Mouse (Mus musculus) retina, embryonic 14.5 days (tissue): Measurements from ENCODE around the gene Pan2.
"Not testable (repeated sequence)": the region's sequence is repeated elsewhere in the genome, so short reads cannot be mapped to it uniquely, and the experiment has no call there.

Experiments used
- DNase-seq: peaks from one replicate; pipeline ENCODE4 v3.0.0-alpha.2; 2015; ENCODE audit warnings: low spot score

The Pan2 gene

DNA sequence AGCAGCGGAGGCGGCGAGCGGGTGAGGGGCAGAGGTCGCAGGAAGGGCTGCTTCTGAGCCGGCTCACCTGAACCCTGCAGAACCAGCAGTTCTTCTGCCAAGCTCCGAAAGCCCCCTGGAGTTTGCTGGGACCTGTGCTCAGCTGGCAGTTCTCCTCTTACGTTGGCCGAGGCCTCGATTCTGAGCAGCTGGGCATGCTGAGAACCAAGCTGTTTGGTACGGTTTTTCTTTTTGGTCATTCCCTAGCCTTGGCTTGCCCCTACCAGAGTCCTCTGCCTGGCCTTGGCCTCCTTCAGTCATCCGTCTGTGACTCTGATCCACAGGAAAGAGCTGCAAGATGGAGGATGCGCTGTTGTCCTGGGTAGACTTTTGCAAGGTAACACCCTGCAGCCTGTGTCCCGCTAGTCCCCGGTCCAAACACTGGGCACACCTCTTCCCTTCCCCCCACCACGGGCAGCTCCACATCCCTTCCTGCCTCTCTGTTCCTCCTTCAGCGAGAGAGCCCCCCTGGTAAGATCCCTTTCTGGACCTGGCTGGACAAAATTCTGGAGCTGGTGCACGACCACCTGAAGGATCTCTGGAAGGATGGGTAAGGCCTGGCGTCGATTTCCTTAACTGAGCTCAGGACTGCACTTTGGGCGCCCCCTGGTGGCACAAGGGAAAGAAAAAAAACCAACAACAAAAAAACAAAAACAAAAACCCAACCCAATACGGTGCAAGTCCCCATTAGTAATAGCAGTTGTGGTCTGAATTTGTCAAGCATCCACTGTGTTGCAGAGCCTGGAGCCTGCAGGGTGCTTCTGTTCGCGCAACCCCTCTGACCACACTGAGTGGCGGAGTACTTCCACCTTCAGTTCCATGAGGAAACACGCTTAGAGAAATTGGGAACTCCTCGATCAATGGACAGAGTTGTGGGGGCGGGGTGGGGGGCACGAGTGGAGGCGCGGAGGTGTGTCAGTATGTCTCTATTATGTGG is 19.2 kb upstream of the Pan2 start:
- peak; percentile 84 for DNase-seq

DNA sequence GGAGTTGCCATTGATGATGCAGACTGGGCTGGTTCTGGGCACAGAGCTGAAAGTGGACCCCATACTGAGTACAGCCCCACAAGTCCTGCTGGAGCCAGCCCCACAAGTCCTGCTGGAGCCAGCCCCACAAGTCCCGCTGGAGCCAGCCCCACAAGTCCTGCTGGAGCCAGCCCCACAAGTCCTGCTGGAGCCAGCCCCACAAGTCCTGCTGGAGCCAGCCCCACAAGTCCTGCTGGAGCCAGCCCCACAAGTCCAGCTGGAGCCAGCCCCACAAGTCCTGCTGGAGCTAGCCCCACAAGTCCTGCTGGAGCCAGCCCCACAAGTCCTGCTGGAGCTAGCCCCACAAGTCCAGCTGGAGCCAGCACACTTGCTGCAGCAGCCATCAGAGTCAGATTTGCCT is 12.5 kb upstream of the Pan2 start:
- DNase-seq: not testable (repeated sequence)

- DNase-seq: no peak
Measured at GRCm38 (mm10) chr10:128296370-128297090, 6.6 kb upstream of the Pan2 start.

DNA sequence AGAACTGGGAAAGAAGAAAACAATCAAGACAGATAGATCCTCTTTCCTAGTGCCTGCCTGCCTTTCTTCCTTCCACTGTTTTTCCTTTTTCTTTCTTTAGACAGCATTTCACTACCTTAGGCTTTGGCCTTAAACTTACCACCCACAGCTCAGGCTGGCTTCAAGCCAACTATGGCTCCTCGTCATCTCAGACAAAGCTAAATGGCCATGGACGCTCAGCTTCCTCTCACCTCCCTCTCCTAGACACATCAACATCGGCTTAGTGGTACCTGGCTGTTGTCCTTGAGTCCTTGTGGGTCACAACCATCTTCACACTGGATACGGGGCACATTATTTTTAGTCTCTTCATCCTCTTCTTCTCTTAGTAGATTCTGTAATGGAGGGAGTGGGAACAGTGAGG is 5.9 kb upstream of the Pan2 start:
- no peak for DNase-seq

DNA sequence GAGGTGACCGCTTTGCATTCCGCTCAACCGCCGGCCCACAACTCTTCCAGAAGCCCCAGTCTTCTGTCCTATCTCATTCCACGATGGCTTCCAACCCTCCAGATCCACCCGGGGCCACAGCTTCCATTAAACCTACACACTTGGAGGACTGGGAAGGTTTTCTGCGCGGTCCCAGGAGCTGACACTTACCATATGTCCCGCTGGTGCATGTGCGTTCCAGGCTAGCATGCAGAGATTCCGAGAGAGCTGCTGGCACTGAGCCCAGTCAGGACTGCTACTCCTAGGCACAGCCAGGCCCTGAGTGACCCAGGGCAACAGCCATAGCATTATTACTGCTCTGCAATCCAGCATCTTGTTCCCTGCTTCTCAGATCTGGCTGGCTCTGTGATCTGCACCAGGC is 5.5 kb upstream of the Pan2 start:
- no peak for DNase-seq

GRCm38 (mm10) chr10:128298243-128298642 is 4.9 kb upstream of the Pan2 start:
- DNase-seq: no peak

GRCm38 (mm10) chr10:128298702-128299171 is 4.4 kb upstream of the Pan2 start, which contains the start of gene Il23a:
Gene Il23a (minus strand): TSS chr10:128298752.
- no peak for DNase-seq

- no peak for DNase-seq
Measured at GRCm38 (mm10) chr10:128302357-128302756, 778 bp upstream of the Pan2 start.

- DNase-seq: no peak
Measured at GRCm38 (mm10) chr10:128302785-128303125, 380 bp upstream of the Pan2 start.

DNA sequence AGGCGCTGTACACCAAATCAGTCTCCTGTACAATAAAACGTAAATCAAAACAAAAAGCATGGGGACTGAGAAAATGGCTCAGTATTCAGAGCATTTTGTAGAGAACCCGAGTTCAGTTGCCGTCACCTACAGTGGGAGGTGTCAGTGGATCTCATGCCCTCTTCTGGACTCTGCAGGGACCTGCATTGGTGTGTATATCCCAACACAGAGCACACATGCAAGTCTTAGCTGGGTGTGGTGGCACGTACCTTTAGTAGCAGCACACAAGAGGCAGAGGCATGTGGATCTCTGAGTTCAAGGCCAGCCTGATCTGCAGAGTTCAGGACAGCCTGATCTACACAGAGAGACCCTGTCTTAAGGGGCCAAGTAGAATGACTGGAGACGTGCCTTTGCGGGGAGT is 6.5 kb downstream of the Pan2 start:
- no peak for DNase-seq

GRCm38 (mm10) chr10:128310177-128310576 is 7.0 kb downstream of the Pan2 start:
- no peak for DNase-seq

- no peak for DNase-seq
Measured at GRCm38 (mm10) chr10:128310902-128311301, 7.8 kb downstream of the Pan2 start.

DNA sequence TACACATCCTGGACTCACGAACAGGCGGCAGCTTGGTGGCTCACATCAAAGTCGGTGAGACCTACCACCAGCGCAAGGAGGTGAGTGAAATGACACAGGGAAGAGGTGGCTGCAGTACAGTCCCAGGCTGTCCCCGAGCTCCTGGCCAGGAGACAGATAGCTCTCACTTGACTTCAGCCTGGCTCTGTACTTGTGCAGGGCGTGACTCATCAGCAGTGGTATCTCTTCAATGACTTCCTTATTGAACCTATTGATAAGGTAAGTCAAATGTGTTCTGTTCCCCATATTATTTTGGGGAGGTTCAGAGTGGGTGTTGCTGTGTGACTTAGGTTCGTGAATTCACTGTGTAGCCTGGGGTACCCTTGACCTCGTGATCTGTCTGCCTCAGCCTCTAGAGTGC is 12.4 kb downstream of the Pan2 start:
- no peak for DNase-seq

GRCm38 (mm10) chr10:128321641-128322040 is 18.5 kb downstream of the Pan2 start:
- DNase-seq: no peak

DNA sequence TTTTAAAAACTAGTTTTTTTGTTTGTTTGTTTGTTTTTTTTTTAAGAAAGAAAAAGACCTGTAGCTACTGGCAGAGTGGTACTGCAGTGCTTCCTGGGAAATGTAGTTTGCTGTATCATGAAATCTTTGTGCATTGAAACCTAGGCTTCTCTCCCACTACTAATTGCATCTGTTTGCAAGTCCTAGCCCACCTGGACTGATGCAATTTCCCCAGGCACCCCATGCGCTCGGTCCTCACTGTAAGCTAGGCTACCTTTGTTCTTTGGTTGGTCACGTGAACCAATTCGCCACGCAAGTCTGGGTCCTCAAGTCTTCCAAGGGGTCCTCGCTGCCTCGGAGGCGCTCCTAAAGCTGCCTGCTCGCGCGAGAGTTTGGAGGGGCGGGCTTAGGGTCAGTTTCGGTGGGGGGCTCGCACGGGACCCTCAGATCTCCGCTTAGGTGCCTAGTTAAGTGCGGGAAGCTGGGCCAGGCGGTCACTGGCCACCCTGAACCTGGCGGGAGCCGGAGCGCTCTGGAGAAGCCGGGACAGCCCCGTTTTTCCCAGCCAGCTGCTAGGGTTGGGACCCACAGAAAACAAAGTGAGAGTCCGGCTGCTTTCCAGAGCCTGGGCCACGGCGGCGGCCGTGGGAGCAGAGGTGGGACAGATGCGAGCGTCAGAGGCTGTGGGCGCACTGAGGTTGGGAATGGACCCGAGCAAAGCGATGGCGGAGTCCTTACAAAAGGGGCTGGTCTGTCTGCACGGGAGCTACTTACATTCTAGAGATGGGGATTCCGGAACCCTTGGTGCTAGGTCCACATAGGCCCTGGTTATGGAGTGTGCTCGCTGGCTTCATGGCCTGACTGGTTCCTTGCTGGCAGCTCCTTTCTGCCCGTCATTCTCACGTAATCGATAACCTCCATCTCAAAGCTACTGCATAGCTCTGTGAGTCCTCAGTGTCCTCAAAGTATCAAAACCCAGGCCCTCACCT is 19.3 kb downstream of the Pan2 start, which contains the start of gene Cnpy2:
Cnpy2 (plus strand) TSS at position 319 of the 968 bp plus-strand sequence.
- DNase-seq: peak; percentile 94

DNA sequence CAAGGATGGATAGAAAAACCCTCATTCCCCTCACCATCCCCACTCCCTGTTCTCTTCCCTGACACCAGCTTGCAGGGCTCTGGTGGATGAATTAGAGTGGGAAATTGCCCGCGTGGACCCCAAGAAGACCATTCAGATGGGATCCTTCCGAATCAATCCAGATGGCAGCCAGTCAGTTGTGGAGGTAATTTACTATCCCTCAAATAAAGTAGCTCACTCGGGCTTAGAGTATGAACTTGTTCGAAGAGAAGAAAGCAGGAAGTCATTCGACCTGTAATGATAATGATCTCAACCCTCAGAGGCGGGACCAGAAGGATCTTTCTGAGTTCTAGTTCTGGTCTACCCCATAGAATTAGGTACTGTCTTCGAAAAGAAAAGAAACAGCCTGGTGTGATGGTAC is 20.4 kb downstream of the Pan2 start:
- no peak for DNase-seq

GRCm38 (mm10) chr10:128326825-128327224 is 23.7 kb downstream of the Pan2 start:
- no peak for DNase-seq

GRCm38 (mm10) chr10:128327610-128328009 is 24.5 kb downstream of the Pan2 start:
- DNase-seq: peak; percentile 22

GRCm38 (mm10) chr10:128332358-128333249 is 29.5 kb downstream of the Pan2 start:
- DNase-seq: not testable (repeated sequence)

GRCm38 (mm10) chr10:128335582-128335981 is 32.4 kb downstream of the Pan2 start:
- peak; percentile 89 for DNase-seq

DNA sequence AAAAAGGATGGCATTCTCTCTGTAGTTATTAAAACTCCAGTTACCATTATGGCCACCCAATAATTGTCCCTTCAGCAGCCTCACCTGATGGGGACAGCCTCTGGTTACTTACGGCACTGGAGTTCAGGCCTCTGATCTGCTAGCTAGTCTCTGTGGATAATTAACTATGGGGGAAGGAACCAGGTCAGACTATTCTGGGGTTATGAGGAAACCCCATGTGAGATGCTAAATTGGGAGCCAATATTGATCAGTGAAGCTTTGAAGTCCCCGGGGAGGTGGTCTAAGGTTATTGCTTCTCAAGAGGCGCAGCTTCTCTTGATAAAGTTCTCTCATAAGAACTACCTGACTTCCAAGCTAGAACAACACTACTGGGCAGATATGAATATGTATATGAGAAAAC is 33.1 kb downstream of the Pan2 start:
- DNase-seq: no peak
